Mouse (Mus musculus): ENCODE results near the gene Amy2a4.
"Not testable (repeated sequence)": the region's sequence is repeated elsewhere in the genome, so short reads cannot be mapped to it uniquely, and the experiment has no call there.

Gene Amy2a4

DNA sequence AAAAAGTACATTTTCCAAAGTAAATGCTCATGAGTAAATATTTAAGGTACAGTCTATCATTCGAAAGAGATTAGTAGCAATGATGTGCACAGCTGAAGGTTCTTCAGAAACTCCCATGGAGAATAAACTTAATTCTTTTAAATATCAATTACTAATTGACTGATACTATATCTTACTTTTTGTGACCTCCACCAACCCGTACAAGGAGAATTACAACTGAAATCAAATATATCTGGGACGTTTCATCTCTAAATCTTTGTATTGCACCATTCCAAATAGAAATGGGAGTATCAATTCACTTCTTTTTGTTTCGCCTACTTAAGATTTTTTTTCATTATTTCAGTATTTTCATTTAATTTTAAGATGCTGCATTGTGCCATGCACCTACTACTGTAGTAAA lies at the start of gene Amy2a4:
Gene Amy2a4 (minus strand): TSS at position 101 of the 400 bp plus-strand sequence.
- DNase-seq, result not testable (repeated sequence)

DNA sequence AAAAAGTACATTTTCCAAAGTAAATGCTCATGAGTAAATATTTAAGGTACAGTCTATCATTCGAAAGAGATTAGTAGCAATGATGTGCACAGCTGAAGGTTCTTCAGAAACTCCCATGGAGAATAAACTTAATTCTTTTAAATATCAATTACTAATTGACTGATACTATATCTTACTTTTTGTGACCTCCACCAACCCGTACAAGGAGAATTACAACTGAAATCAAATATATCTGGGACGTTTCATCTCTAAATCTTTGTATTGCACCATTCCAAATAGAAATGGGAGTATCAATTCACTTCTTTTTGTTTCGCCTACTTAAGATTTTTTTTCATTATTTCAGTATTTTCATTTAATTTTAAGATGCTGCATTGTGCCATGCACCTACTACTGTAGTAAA lies 32.7 kb upstream of the Amy2a4 start, which contains the start of gene Amy2a3:
Gene Amy2a3 (minus strand): TSS at position 101 of the 400 bp plus-strand sequence.
- DNase-seq, result not testable (repeated sequence)

DNA sequence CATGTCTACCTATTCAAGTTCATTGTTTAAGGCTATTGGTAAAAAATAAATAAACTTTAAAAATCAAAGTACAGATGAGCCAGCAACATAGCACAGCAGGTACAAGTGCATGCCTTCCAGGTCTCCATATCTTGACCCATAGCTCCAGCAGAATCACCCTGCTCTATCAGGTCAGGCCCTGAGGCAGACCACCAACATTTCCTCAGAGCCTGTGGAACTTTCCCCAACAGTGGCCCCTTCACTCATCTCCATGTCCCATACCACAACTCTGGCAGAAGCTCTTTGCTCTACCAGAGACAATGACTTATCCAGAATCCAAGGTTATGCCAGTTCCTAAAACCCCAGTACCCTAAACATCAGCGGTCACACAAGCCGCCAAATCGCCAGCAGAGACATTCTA lies 21.7 kb upstream of the Amy2a4 start:
- not testable (repeated sequence) for DNase-seq

DNA sequence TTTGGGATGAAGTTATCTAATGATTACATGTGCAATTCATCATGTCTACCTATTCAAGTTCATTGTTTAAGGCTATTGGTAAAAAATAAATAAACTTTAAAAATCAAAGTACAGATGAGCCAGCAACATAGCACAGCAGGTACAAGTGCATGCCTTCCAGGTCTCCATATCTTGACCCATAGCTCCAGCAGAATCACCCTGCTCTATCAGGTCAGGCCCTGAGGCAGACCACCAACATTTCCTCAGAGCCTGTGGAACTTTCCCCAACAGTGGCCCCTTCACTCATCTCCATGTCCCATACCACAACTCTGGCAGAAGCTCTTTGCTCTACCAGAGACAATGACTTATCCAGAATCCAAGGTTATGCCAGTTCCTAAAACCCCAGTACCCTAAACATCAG lies 11.0 kb downstream of the Amy2a4 start:
- not testable (repeated sequence) for DNase-seq

DNA sequence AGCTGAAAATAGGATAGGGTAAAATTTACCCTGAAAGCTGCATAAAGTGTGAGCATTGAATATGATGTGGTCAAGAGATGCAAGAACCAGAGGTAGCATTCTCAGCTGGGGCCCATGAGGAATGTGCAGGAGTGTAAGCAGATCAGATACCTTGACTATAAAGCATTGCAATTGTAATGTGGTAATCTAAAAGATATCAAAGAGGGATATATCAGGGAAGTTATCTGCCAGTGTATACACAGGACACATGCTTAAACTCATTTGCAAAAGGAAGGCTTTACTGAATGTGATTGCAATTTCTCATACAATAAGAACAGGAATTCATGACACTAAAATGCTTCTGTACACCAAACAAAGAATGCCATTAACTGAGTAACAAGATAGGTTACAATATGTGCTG lies 11.7 kb downstream of the Amy2a4 start:
- DNase-seq, result not testable (repeated sequence)

DNA sequence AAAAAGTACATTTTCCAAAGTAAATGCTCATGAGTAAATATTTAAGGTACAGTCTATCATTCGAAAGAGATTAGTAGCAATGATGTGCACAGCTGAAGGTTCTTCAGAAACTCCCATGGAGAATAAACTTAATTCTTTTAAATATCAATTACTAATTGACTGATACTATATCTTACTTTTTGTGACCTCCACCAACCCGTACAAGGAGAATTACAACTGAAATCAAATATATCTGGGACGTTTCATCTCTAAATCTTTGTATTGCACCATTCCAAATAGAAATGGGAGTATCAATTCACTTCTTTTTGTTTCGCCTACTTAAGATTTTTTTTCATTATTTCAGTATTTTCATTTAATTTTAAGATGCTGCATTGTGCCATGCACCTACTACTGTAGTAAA lies 32.5 kb downstream of the Amy2a4 start, which contains the start of gene Amy2a5:
Gene Amy2a5 (minus strand): TSS at position 101 of the 400 bp plus-strand sequence.
- DNase-seq, result not testable (repeated sequence)

All from lung, adult 18-20 months (tissue).